Mouse (Mus musculus) liver, embryonic 15.5 days (tissue): ENCODE results near the gene Tmc5. TPM values are rescaled to one million over a fixed set of nuclear protein-coding genes. Genes with fewer than 3 reads are reported as not detected.
A peak's percentile ranks its signal among the peaks of the same experiment; 100 is the strongest.

Source experiments
- ATAC-seq: fragments of 200-750 bp; cut with Nextera tagmentation; 2 replicates; pipeline ENCODE4 v1.8.0; 2017; ENCODE audit warnings: moderate number of reproducible peaks, mild to moderate bottlenecking, moderate library complexity; ENCODE audit not compliant: insufficient read depth
- H3K27ac ChIP-seq: fragments of 300-500 bp; sonication (generic); replicated peaks from 2 replicates; pipeline ENCODE4 v1.5.1; 2015; ENCODE audit warnings: mild to moderate bottlenecking, inconsistent platforms
- H3K27me3 ChIP-seq: fragments of 300-500 bp; sonication (generic); 2 replicates; pipeline ENCODE4 v1.6.1; 2015; ENCODE audit warnings: mild to moderate bottlenecking, inconsistent platforms
- H3K36me3 ChIP-seq: fragments of 300-500 bp; sonication (generic); replicated peaks from 2 replicates; pipeline ENCODE4 v1.6.1; 2015; ENCODE audit warnings: moderate library complexity, mild to moderate bottlenecking, inconsistent platforms
- H3K4me1 ChIP-seq: fragments of 300-500 bp; sonication (generic); replicated peaks from 2 replicates; pipeline ENCODE4 v1.6.1; 2015; ENCODE audit warnings: inconsistent platforms
- H3K4me2 ChIP-seq: fragments of 300-500 bp; sonication (generic); 2 replicates; pipeline ENCODE4 v1.6.1; 2015; ENCODE audit warnings: moderate library complexity, mild to moderate bottlenecking, inconsistent platforms
- H3K4me3 ChIP-seq: fragments of 300-500 bp; sonication (generic); replicated peaks from 2 replicates; pipeline ENCODE4 v1.5.1; 2015; ENCODE audit warnings: mild to moderate bottlenecking, inconsistent platforms
- H3K9ac ChIP-seq: fragments of 300-500 bp; sonication (generic); 2 replicates; pipeline ENCODE4 v1.6.1; 2015; ENCODE audit warnings: moderate library complexity, mild to moderate bottlenecking, inconsistent platforms
- H3K9me3 ChIP-seq: fragments of 300-500 bp; sonication (generic); replicated peaks from 2 replicates; pipeline ENCODE4 v1.6.1; 2016; ENCODE audit warnings: inconsistent platforms
- WGBS: fragments of 180-500 bp; shearing (Covaris S2); methylation state at CpG from one replicate; pipeline ENCODE4 v1.1.7; 2015; ENCODE audit warnings: mixed read lengths; ENCODE audit not compliant: insufficient replicate concordance; 5-methylcytosine and 5-hydroxymethylcytosine counted together
- polyA plus RNA-seq: library from polyadenylated mRNA; unstranded; fragments of >200 nt; fragmentation: Nextera tagmentation; extraction: Ambion mirVana; gene quantifications from 2 replicates; pipeline ENCODE4 v1.2.1, GENCODE M21; 2015

Tmc5 gene
- polyA plus RNA-seq, 1 experiment from 2014 or later = 0.03 TPM

DNA sequence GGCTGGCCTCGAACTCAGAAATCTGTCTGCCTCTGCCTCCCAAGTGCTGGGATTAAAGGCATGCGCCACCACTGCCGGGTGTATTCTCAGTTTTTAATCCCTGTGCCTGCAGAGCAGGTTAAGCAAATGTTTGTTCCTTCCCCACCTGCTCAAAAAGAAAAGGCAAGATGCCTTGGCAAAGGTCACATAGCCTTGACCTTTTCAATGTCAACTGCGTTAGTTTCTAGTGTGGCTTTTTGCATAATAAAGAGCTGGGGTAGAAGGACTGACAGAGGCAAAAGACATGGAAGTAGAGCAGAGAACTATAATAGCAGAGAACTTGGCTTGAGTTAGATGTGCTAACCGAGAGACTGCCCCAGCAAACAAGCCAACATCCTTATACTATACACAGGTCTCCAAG, 113.7 kb downstream of the Tmc5 start:
- no peak for ATAC-seq
- H3K27ac ChIP-seq = no peak overlapping the region
- no peak overlapping the region for H3K9ac ChIP-seq
- no peak overlapping the region for H3K4me3 ChIP-seq
- no peak overlapping the region for H3K4me2 ChIP-seq
- H3K9me3 ChIP-seq = no peaks in the 10 kb centered on the region
- H3K4me1 ChIP-seq = peaks cover 35% of the 10 kb centered on the region
- no peaks in the 10 kb centered on the region for H3K27me3 ChIP-seq
- H3K36me3 ChIP-seq = peaks cover 7% of the 10 kb centered on the region
- 62% methylated on average over 5 of the region's 5 CpGs for WGBS

- Histone ChIP-seq H3K4me2 (peak within 1 kb of the TSS; percentile 79), H3K27ac (peak within 1 kb of the TSS; percentile 67), H3K9ac (peak within 1 kb of the TSS; percentile 70), H3K4me3 (peak within 1 kb of the TSS; percentile 75), H3K4me1 (peaks cover 22% of the 10 kb centered on the region), H3K36me3 (peaks cover 16% of the 10 kb centered on the region), H3K9me3 (no peaks in the 10 kb centered on the region), H3K27me3 (no peaks in the 10 kb centered on the region)
- WGBS = 1% methylated on average over 48 of the region's 48 CpGs
- ATAC-seq = peak; percentile 98
Measured at GRCm38 (mm10) chr7:118712228-118713173, 115.4 kb downstream of the Tmc5 start, which contains the start of gene Ccp110. Gene Ccp110, plus strand, starts transcription at chr7:118712552.

- Histone ChIP-seq H3K27me3 (no peaks in the 10 kb centered on the region), H3K27ac (no peak overlapping the region), H3K9ac (no peak overlapping the region), H3K4me1 (peaks cover 22% of the 10 kb centered on the region), H3K36me3 (peaks cover 32% of the 10 kb centered on the region), H3K4me2 (no peak overlapping the region), H3K9me3 (no peaks in the 10 kb centered on the region), H3K4me3 (no peak overlapping the region)
- 89% methylated on average over 1 of the region's 1 CpGs for WGBS
- ATAC-seq = no peak
Measured at GRCm38 (mm10) chr7:118714873-118715272, 117.8 kb downstream of the Tmc5 start.

DNA sequence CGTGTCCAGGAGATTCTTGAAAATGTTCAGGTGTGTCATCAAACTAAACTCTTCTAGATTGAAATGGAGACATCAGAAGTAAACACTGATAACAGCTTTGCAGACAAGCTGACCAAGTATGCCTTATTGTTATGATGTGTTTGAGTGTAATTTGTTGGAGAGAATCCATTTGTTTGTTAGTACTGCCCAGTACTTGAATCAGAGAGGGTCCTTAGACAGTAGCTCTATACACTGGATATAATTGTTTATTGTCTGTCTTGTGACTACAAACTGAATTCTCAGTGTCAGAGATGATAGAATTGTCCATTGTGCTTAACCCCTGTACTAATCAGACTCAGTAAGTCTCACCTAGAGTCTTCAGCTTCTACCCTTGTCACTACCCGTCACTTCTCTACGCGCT, 121.0 kb downstream of the Tmc5 start:
- H3K4me2 ChIP-seq = no peak overlapping the region
- no peak overlapping the region for H3K9ac ChIP-seq
- peaks cover 10% of the 10 kb centered on the region for H3K4me1 ChIP-seq
- no peak overlapping the region for H3K27ac ChIP-seq
- 84% methylated on average over 4 of the region's 4 CpGs for WGBS
- H3K36me3 ChIP-seq = peaks cover 53% of the 10 kb centered on the region
- H3K4me3 ChIP-seq = no peak overlapping the region
- no peaks in the 10 kb centered on the region for H3K9me3 ChIP-seq
- H3K27me3 ChIP-seq = no peaks in the 10 kb centered on the region
- ATAC-seq = no peak

GRCm38 (mm10) chr7:118723927-118724326, 126.8 kb downstream of the Tmc5 start:
- H3K36me3 ChIP-seq = peaks cover 72% of the 10 kb centered on the region
- no peaks in the 10 kb centered on the region for H3K4me1 ChIP-seq
- no peak for ATAC-seq
- H3K27me3 ChIP-seq = no peaks in the 10 kb centered on the region
- no peaks in the 10 kb centered on the region for H3K9me3 ChIP-seq
- H3K9ac ChIP-seq = no peak overlapping the region
- H3K4me3 ChIP-seq = no peak overlapping the region
- H3K4me2 ChIP-seq = no peak overlapping the region
- no peak overlapping the region for H3K27ac ChIP-seq
- 85% methylated on average over 9 of the region's 9 CpGs for WGBS

Other genes with a start within 250 kb of the Tmc5 start
- 0.28 and 0.35 TPM in 2 replicates for gene Syt17, start 149.1 kb upstream of the Tmc5 start, polyA plus RNA-seq
- gene Itpripl2, start 105.3 kb upstream of the Tmc5 start, polyA plus RNA-seq = 1.1 and 1.2 TPM in 2 replicates
- 37.6 and 38.8 TPM in 2 replicates for gene Coq7, start 63.9 kb upstream of the Tmc5 start, polyA plus RNA-seq
- gene Tmc7, start 12.6 kb upstream of the Tmc5 start, polyA plus RNA-seq = 0.28 and 0.32 TPM in 2 replicates
- gene Gde1, start 108.5 kb downstream of the Tmc5 start, polyA plus RNA-seq = 40.9 and 43.1 TPM in 2 replicates
- 8.4 and 8.5 TPM in 2 replicates for gene Ccp110, start 115.3 kb downstream of the Tmc5 start, polyA plus RNA-seq
- 32.9 and 34.0 TPM in 2 replicates for gene Vps35l, start 142.9 kb downstream of the Tmc5 start, polyA plus RNA-seq